Mouse (Mus musculus) cerebellum, adult 8-10 months (tissue): Measurements from ENCODE around the gene Apol7b.

Experiments used
- DNase-seq: peaks from one replicate; pipeline ENCODE4 v3.0.0; 2022

Gene Apol7b

DNA sequence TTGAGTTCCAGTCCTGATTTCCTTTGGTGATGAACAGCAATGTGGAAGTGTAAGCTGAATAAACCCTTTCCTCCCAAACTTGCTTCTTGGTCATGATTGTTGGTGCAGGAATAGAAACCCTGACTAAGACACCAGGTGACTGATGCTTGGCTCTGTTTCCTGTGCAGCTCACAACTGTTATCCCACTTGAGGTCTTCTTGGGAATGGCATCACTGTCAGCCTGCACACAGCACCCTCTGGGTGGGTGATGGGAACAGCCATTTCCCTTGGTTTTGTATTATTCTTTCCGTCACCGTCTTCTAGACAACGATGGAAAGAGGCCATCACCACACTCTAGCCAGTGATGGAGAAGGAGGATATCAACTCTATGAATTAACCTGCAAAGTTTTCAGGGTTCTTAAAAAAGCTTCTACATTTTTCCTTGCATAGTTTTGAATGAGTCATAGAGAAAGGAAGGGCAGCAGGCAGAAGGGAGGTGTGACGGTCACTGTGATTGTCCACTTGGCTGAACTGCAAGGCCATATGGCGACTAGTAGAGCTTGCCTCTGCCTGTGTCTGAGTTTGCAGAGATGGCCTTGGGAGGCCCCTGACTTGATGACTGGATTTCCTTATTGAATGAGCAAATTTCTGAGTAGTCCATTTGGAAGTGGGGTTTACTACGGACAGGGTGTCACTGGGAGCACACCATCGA lies 62.8 kb downstream of the Apol7b start:
- DNase-seq, result peak; percentile 43

- DNase-seq, result no peak
Measured at GRCm38 (mm10) chr15:77382880-77383279, 64.4 kb downstream of the Apol7b start.

DNA sequence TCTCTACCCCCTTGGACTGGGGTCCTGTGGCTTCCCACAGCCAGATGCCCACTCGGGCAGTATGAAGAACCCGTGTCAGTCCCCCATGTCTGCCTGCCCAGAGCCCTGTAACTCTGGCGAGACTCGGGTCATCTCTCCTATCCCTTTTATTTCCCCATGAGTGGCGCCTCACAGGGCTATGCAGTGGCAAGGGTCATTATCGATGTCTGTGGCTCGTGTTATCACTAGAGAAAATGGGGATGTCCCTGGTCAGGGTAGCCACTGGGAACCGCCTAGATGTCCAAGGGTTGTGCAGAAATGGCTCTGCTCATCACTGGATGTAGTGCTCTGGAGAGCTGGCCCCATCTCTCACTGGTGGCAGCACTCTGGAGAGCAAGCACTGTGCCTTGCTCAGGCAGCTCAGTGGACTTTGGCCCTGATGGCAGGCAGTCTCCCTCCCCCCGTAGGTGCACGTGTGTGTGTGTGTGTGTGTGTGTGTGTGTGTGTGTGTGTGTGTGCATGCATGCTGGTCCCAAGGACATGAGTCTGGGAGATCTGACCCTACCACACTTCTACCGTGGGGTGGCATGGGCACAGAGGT lies 64.9 kb downstream of the Apol7b start:
- DNase-seq, result no peak

GRCm38 (mm10) chr15:77381481-77381880 lies 65.8 kb downstream of the Apol7b start:
- DNase-seq, result no peak

- DNase-seq, result no peak
Measured at GRCm38 (mm10) chr15:77379921-77380320, 67.4 kb downstream of the Apol7b start.

DNA sequence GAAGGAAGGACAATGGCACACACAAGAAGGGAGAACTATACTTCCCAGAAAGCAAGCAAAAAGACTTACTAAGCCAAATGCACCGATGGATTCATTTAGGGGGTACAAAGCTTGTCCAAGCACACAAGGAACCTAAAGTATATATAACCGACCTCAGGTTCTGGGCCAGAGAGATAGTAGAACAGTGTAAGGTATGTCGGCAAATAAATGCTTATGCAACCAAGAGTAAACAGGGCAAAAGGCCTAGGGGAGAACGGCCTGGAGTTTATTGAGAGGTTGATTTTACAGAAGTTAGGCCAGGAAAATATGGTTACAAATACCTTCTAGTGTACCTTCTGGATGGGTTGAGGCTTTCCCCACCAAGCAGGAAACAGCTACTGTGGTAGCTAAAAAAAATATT lies 69.9 kb downstream of the Apol7b start:
- DNase-seq, result no peak

DNA sequence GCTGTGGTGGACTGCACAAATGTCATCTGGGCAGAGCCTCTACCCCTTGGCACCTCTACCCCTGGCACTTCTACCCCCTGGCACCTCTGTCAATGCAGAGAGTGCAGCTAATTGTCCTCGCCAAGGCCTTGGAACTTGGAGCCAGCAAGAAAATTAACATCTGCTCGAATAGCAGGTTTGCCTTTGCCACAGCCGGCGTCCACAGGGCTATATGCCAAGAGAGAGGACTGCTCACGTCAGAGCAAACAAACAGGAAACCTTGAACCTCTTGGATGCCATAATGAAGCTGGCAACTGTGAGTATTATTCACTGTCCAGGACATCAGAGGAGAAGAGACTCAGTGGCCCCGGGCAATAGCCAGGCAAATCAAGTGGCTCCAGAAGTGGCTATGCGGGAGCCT lies 70.4 kb downstream of the Apol7b start:
- no peak for DNase-seq
